Mouse (Mus musculus): ENCODE measurements at regions not wholly inside any gene's neighbourhood (a gene's known extent, or its start where the extent isn't known, plus 50 kb on each side); places are given as distances from the start of the nearest gene placed in this dataset.

GRCm38 (mm10) chr13:90340647-90341160, 251.3 kb upstream of the Xrcc4 start:
- no peak for DNase-seq
- Histone ChIP-seq H3K27me3 (ENCODE audit: control insufficient read depth, insufficient read depth, low read length) (no peaks in the 10 kb centered on the region), H3K4me3 (replicated peaks; ENCODE audit: insufficient read depth, low read depth, low read length) (no peak overlapping the region), H3K4me1 (ENCODE audit: control insufficient read depth, insufficient read depth, low read length) (no peaks in the 10 kb centered on the region), H3K27ac (ENCODE audit: insufficient read depth, low read length) (no peak overlapping the region)
- 45% methylated on average over 2 of the region's 2 CpGs for WGBS
- TF ChIP-seq POLR2A (IDR thresholded peaks at IDR 0.05; ENCODE audit: borderline replicate concordance, insufficient read depth, low read length) (no peak), CTCF (IDR thresholded peaks at IDR 0.05; ENCODE audit: borderline replicate concordance, insufficient read depth, low read depth, low read length) (no peak)

GRCm38 (mm10) chr13:90337591-90337990, 248.2 kb upstream of the Xrcc4 start:
- TF ChIP-seq POLR2A (IDR thresholded peaks at IDR 0.05; ENCODE audit: borderline replicate concordance, insufficient read depth, low read length): no peak
- no peak for TF ChIP-seq CTCF (IDR thresholded peaks at IDR 0.05; ENCODE audit: borderline replicate concordance, insufficient read depth, low read depth, low read length)
- Histone ChIP-seq H3K27ac (ENCODE audit: insufficient read depth, low read length) (no peak overlapping the region), H3K4me1 (ENCODE audit: control insufficient read depth, insufficient read depth, low read length) (no peaks in the 10 kb centered on the region), H3K4me3 (replicated peaks; ENCODE audit: insufficient read depth, low read depth, low read length) (no peak overlapping the region), H3K27me3 (ENCODE audit: control insufficient read depth, insufficient read depth, low read length) (no peaks in the 10 kb centered on the region)
- DNase-seq: no peak
- 79% methylated on average over 1 of the region's 1 CpGs for WGBS

- no peak overlapping the region for H3K4me3 ChIP-seq (replicated peaks; ENCODE audit: insufficient read depth, low read depth, low read length)
- H3K4me1 ChIP-seq (ENCODE audit: control insufficient read depth, insufficient read depth, low read length): no peaks in the 10 kb centered on the region
- 68% methylated on average over 3 of the region's 3 CpGs for WGBS
- H3K27me3 ChIP-seq (ENCODE audit: control insufficient read depth, insufficient read depth, low read length): no peaks in the 10 kb centered on the region
- H3K27ac ChIP-seq (ENCODE audit: insufficient read depth, low read length): no peak overlapping the region
- TF ChIP-seq POLR2A (IDR thresholded peaks at IDR 0.05; ENCODE audit: borderline replicate concordance, insufficient read depth, low read length) (no peak), CTCF (IDR thresholded peaks at IDR 0.05; ENCODE audit: borderline replicate concordance, insufficient read depth, low read depth, low read length) (no peak)
- no peak for DNase-seq
Observed at GRCm38 (mm10) chr13:90335741-90336037, 246.3 kb upstream of the Xrcc4 start.

GRCm38 (mm10) chr13:90334934-90335740, 245.7 kb upstream of the Xrcc4 start:
- TF ChIP-seq CTCF (IDR thresholded peaks at IDR 0.05; ENCODE audit: borderline replicate concordance, insufficient read depth, low read depth, low read length): no peak
- no peak for TF ChIP-seq POLR2A (IDR thresholded peaks at IDR 0.05; ENCODE audit: borderline replicate concordance, insufficient read depth, low read length)
- no peak for DNase-seq
- 42% methylated on average over 6 of the region's 6 CpGs for WGBS
- Histone ChIP-seq H3K4me1 (ENCODE audit: control insufficient read depth, insufficient read depth, low read length) (no peaks in the 10 kb centered on the region), H3K4me3 (replicated peaks; ENCODE audit: insufficient read depth, low read depth, low read length) (no peak overlapping the region), H3K27me3 (ENCODE audit: control insufficient read depth, insufficient read depth, low read length) (no peaks in the 10 kb centered on the region), H3K27ac (ENCODE audit: insufficient read depth, low read length) (no peak overlapping the region)

- TF ChIP-seq CTCF (IDR thresholded peaks at IDR 0.05; ENCODE audit: borderline replicate concordance, insufficient read depth, low read depth, low read length) (no peak), POLR2A (IDR thresholded peaks at IDR 0.05; ENCODE audit: borderline replicate concordance, insufficient read depth, low read length) (no peak)
- Histone ChIP-seq H3K27ac (ENCODE audit: insufficient read depth, low read length) (no peak overlapping the region), H3K4me1 (ENCODE audit: control insufficient read depth, insufficient read depth, low read length) (no peaks in the 10 kb centered on the region), H3K4me3 (replicated peaks; ENCODE audit: insufficient read depth, low read depth, low read length) (no peak overlapping the region), H3K27me3 (ENCODE audit: control insufficient read depth, insufficient read depth, low read length) (no peaks in the 10 kb centered on the region)
- DNase-seq: no peak
Observed at GRCm38 (mm10) chr13:90334286-90334685, 244.9 kb upstream of the Xrcc4 start.

- no peak overlapping the region for H3K27ac ChIP-seq (ENCODE audit: insufficient read depth, low read length)
- TF ChIP-seq POLR2A (IDR thresholded peaks at IDR 0.05; ENCODE audit: borderline replicate concordance, insufficient read depth, low read length) (no peak), CTCF (IDR thresholded peaks at IDR 0.05; ENCODE audit: borderline replicate concordance, insufficient read depth, low read depth, low read length) (no peak)
- no peak overlapping the region for H3K4me3 ChIP-seq (replicated peaks; ENCODE audit: insufficient read depth, low read depth, low read length)
- no peaks in the 10 kb centered on the region for H3K4me1 ChIP-seq (ENCODE audit: control insufficient read depth, insufficient read depth, low read length)
- DNase-seq: no peak
- H3K27me3 ChIP-seq (ENCODE audit: control insufficient read depth, insufficient read depth, low read length): no peaks in the 10 kb centered on the region
- 89% methylated on average over 3 of the region's 3 CpGs for WGBS
Observed at GRCm38 (mm10) chr13:90325226-90325625, 235.8 kb upstream of the Xrcc4 start.

GRCm38 (mm10) chr13:90313209-90313978, 224.0 kb upstream of the Xrcc4 start:
- no peak overlapping the region for H3K27ac ChIP-seq (ENCODE audit: insufficient read depth, low read length)
- no peak overlapping the region for H3K4me3 ChIP-seq (replicated peaks; ENCODE audit: insufficient read depth, low read depth, low read length)
- no peak for TF ChIP-seq POLR2A (IDR thresholded peaks at IDR 0.05; ENCODE audit: borderline replicate concordance, insufficient read depth, low read length)
- no peak for TF ChIP-seq CTCF (IDR thresholded peaks at IDR 0.05; ENCODE audit: borderline replicate concordance, insufficient read depth, low read depth, low read length)
- no peaks in the 10 kb centered on the region for H3K27me3 ChIP-seq (ENCODE audit: control insufficient read depth, insufficient read depth, low read length)
- no peak for DNase-seq
- no peaks in the 10 kb centered on the region for H3K4me1 ChIP-seq (ENCODE audit: control insufficient read depth, insufficient read depth, low read length)
- 80% methylated on average over 9 of the region's 9 CpGs for WGBS

GRCm38 (mm10) chr13:90310482-90310881, 221.1 kb upstream of the Xrcc4 start:
- DNase-seq: no peak
- TF ChIP-seq POLR2A (IDR thresholded peaks at IDR 0.05; ENCODE audit: borderline replicate concordance, insufficient read depth, low read length) (no peak), CTCF (IDR thresholded peaks at IDR 0.05; ENCODE audit: borderline replicate concordance, insufficient read depth, low read depth, low read length) (no peak)
- no peak overlapping the region for H3K4me3 ChIP-seq (replicated peaks; ENCODE audit: insufficient read depth, low read depth, low read length)
- H3K27ac ChIP-seq (ENCODE audit: insufficient read depth, low read length): no peak overlapping the region
- H3K27me3 ChIP-seq (ENCODE audit: control insufficient read depth, insufficient read depth, low read length): no peaks in the 10 kb centered on the region
- no peaks in the 10 kb centered on the region for H3K4me1 ChIP-seq (ENCODE audit: control insufficient read depth, insufficient read depth, low read length)
